Mouse (Mus musculus) ES-E14 (cell line): ENCODE results near the gene Ptpn13.

Experiments
- ZC3H11A ChIP-seq: IDR thresholded peaks from 2 replicates; pipeline ENCODE4 v1.6.1; 2012; ENCODE audit warnings: low read depth, mild to moderate bottlenecking, inconsistent platforms, low read length, borderline replicate concordance
- ZNF384 ChIP-seq: IDR thresholded peaks from 2 replicates; pipeline ENCODE4 v1.6.1; 2012; ENCODE audit warnings: low read depth, low read length, inconsistent platforms

GRCm38 (mm10) chr5:103593575-103593974 lies 168.6 kb downstream of the Ptpn13 start:
- TF ChIP-seq ZNF384 (no peak), ZC3H11A (no peak)
